Mouse (Mus musculus): ENCODE data around the gene Foxl2. TPM values are rescaled to one million over a fixed set of nuclear protein-coding genes. Genes with fewer than 3 reads are reported as not detected.
A peak's percentile ranks its signal among the peaks of the same experiment; 100 is the strongest.

The Foxl2 gene
- polyA plus RNA-seq, 1 experiment from 2014 or later: not detected

GRCm38 (mm10) chr9:98959851-98960250, 4.8 kb downstream of the Foxl2 start:
- 27% methylated on average over 3 of the region's 3 CpGs for WGBS (ENCODE audit: insufficient replicate concordance)
- no peak overlapping the region for H3K9ac ChIP-seq (ENCODE audit: low read depth, low read length)
- H3K27me3 ChIP-seq (ENCODE audit: control insufficient read depth, insufficient read depth, low read depth, low read length): peaks cover 98% of the 10 kb centered on the region
- no peaks in the 10 kb centered on the region for H3K36me3 ChIP-seq (ENCODE audit: control insufficient read depth, insufficient read depth)
- no peak overlapping the region for H3K4me2 ChIP-seq (ENCODE audit: low read depth, low read length)
- ATAC-seq (ENCODE audit: low read depth): no peak
- H3K4me1 ChIP-seq (ENCODE audit: control insufficient read depth, low read depth, low read length): peaks cover 6% of the 10 kb centered on the region
- H3K27ac ChIP-seq (ENCODE audit: low read length): no peak overlapping the region
- H3K4me3 ChIP-seq (ENCODE audit: low read depth, low read length): no peak overlapping the region
- H3K9me3 ChIP-seq (replicated peaks; ENCODE audit: control insufficient read depth, low read length): no peaks in the 10 kb centered on the region

GRCm38 (mm10) chr9:98960348-98960747, 5.3 kb downstream of the Foxl2 start:
- Histone ChIP-seq H3K4me2 (ENCODE audit: low read depth, low read length) (no peak overlapping the region), H3K4me3 (ENCODE audit: low read depth, low read length) (no peak overlapping the region), H3K9ac (ENCODE audit: low read depth, low read length) (no peak overlapping the region), H3K27ac (ENCODE audit: low read length) (no peak overlapping the region), H3K36me3 (ENCODE audit: control insufficient read depth, insufficient read depth) (no peaks in the 10 kb centered on the region), H3K9me3 (replicated peaks; ENCODE audit: control insufficient read depth, low read length) (no peaks in the 10 kb centered on the region), H3K4me1 (ENCODE audit: control insufficient read depth, low read depth, low read length) (peaks cover 3% of the 10 kb centered on the region), H3K27me3 (ENCODE audit: control insufficient read depth, insufficient read depth, low read depth, low read length) (peaks cover 98% of the 10 kb centered on the region)
- ATAC-seq (ENCODE audit: low read depth): no peak
- 19% methylated on average over 5 of the region's 5 CpGs for WGBS (ENCODE audit: insufficient replicate concordance)

GRCm38 (mm10) chr9:98961591-98962477, 6.7 kb downstream of the Foxl2 start:
- Histone ChIP-seq H3K9ac (ENCODE audit: low read depth, low read length) (no peak overlapping the region), H3K4me1 (ENCODE audit: control insufficient read depth, low read depth, low read length) (no peaks in the 10 kb centered on the region), H3K4me3 (ENCODE audit: low read depth, low read length) (no peak overlapping the region), H3K27me3 (ENCODE audit: control insufficient read depth, insufficient read depth, low read depth, low read length) (peaks cover 90% of the 10 kb centered on the region), H3K9me3 (replicated peaks; ENCODE audit: control insufficient read depth, low read length) (no peaks in the 10 kb centered on the region), H3K36me3 (ENCODE audit: control insufficient read depth, insufficient read depth) (no peaks in the 10 kb centered on the region), H3K4me2 (ENCODE audit: low read depth, low read length) (no peak overlapping the region), H3K27ac (ENCODE audit: low read length) (no peak overlapping the region)
- 8% methylated on average over 22 of the region's 22 CpGs for WGBS (ENCODE audit: insufficient replicate concordance)
- no peak for ATAC-seq (ENCODE audit: low read depth)

- 2% methylated on average over 20 of the region's 20 CpGs for WGBS (ENCODE audit: insufficient replicate concordance)
Observed at GRCm38 (mm10) chr9:98962478-98963142, 7.5 kb downstream of the Foxl2 start.

GRCm38 (mm10) chr9:98963661-98964060, 8.6 kb downstream of the Foxl2 start:
- H3K9ac ChIP-seq (ENCODE audit: low read depth, low read length): no peak overlapping the region
- no peak overlapping the region for H3K4me3 ChIP-seq (ENCODE audit: low read depth, low read length)
- no peak overlapping the region for H3K4me2 ChIP-seq (ENCODE audit: low read depth, low read length)
- no peaks in the 10 kb centered on the region for H3K4me1 ChIP-seq (ENCODE audit: control insufficient read depth, low read depth, low read length)
- no peak for ATAC-seq (ENCODE audit: low read depth)
- no peak overlapping the region for H3K27ac ChIP-seq (ENCODE audit: low read length)
- no peaks in the 10 kb centered on the region for H3K36me3 ChIP-seq (ENCODE audit: control insufficient read depth, insufficient read depth)
- H3K9me3 ChIP-seq (replicated peaks; ENCODE audit: control insufficient read depth, low read length): no peaks in the 10 kb centered on the region
- H3K27me3 ChIP-seq (ENCODE audit: control insufficient read depth, insufficient read depth, low read depth, low read length): peaks cover 79% of the 10 kb centered on the region
- 5% methylated on average over 18 of the region's 18 CpGs for WGBS (ENCODE audit: insufficient replicate concordance)

More at GRCm38 (mm10) chr9:98962478-98963142, 7.5 kb downstream of the Foxl2 start:
- Histone ChIP-seq H3K27ac (ENCODE audit: low read length) (no peak overlapping the region), H3K27me3 (ENCODE audit: control insufficient read depth, insufficient read depth, low read depth, low read length) (peaks cover 89% of the 10 kb centered on the region), H3K36me3 (ENCODE audit: control insufficient read depth, insufficient read depth) (no peaks in the 10 kb centered on the region), H3K4me2 (ENCODE audit: low read depth, low read length) (no peak overlapping the region), H3K4me3 (ENCODE audit: low read depth, low read length) (no peak overlapping the region), H3K9me3 (replicated peaks; ENCODE audit: control insufficient read depth, low read length) (no peaks in the 10 kb centered on the region), H3K4me1 (ENCODE audit: control insufficient read depth, low read depth, low read length) (no peaks in the 10 kb centered on the region), H3K9ac (ENCODE audit: low read depth, low read length) (no peak overlapping the region)
- no peak for ATAC-seq (ENCODE audit: low read depth)

GRCm38 (mm10) chr9:98965084-98965483, 10.0 kb downstream of the Foxl2 start:
- no peak overlapping the region for H3K4me2 ChIP-seq (ENCODE audit: low read depth, low read length)
- no peak overlapping the region for H3K9ac ChIP-seq (ENCODE audit: low read depth, low read length)
- H3K36me3 ChIP-seq (ENCODE audit: control insufficient read depth, insufficient read depth): no peaks in the 10 kb centered on the region
- no peak overlapping the region for H3K4me3 ChIP-seq (ENCODE audit: low read depth, low read length)
- H3K4me1 ChIP-seq (ENCODE audit: control insufficient read depth, low read depth, low read length): no peaks in the 10 kb centered on the region
- no peak for ATAC-seq (ENCODE audit: low read depth)
- no peaks in the 10 kb centered on the region for H3K9me3 ChIP-seq (replicated peaks; ENCODE audit: control insufficient read depth, low read length)
- H3K27me3 ChIP-seq (ENCODE audit: control insufficient read depth, insufficient read depth, low read depth, low read length): peaks cover 70% of the 10 kb centered on the region
- no peak overlapping the region for H3K27ac ChIP-seq (ENCODE audit: low read length)
- 4% methylated on average over 18 of the region's 18 CpGs for WGBS (ENCODE audit: insufficient replicate concordance)

- H3K9me3 ChIP-seq (replicated peaks; ENCODE audit: control insufficient read depth, low read length): no peaks in the 10 kb centered on the region
- ATAC-seq (ENCODE audit: low read depth): no peak
- no peak overlapping the region for H3K9ac ChIP-seq (ENCODE audit: low read depth, low read length)
- peak overlapping the region; percentile 46 for H3K4me2 ChIP-seq (ENCODE audit: low read depth, low read length)
- H3K27me3 ChIP-seq (ENCODE audit: control insufficient read depth, insufficient read depth, low read depth, low read length): peaks cover 66% of the 10 kb centered on the region
- H3K36me3 ChIP-seq (ENCODE audit: control insufficient read depth, insufficient read depth): no peaks in the 10 kb centered on the region
- WGBS (ENCODE audit: insufficient replicate concordance): under 1% methylated on average over 40 of the region's 40 CpGs
- H3K27ac ChIP-seq (ENCODE audit: low read length): no peak overlapping the region
- no peaks in the 10 kb centered on the region for H3K4me1 ChIP-seq (ENCODE audit: control insufficient read depth, low read depth, low read length)
- peak overlapping the region; percentile 40 for H3K4me3 ChIP-seq (ENCODE audit: low read depth, low read length)
Observed at GRCm38 (mm10) chr9:98973101-98973521, 18.0 kb downstream of the Foxl2 start.

- Histone ChIP-seq H3K27me3 (ENCODE audit: control insufficient read depth, insufficient read depth, low read depth, low read length) (peaks cover 67% of the 10 kb centered on the region), H3K4me1 (ENCODE audit: control insufficient read depth, low read depth, low read length) (no peaks in the 10 kb centered on the region), H3K4me3 (ENCODE audit: low read depth, low read length) (no peak overlapping the region), H3K4me2 (ENCODE audit: low read depth, low read length) (0 out of 2 replicates have a peak overlapping the region, but pooled peaks have one; percentile 46), H3K9ac (ENCODE audit: low read depth, low read length) (no peak overlapping the region), H3K36me3 (ENCODE audit: control insufficient read depth, insufficient read depth) (no peaks in the 10 kb centered on the region), H3K9me3 (replicated peaks; ENCODE audit: control insufficient read depth, low read length) (no peaks in the 10 kb centered on the region), H3K27ac (ENCODE audit: low read length) (no peak overlapping the region)
- 3% methylated on average over 7 of the region's 7 CpGs for WGBS (ENCODE audit: insufficient replicate concordance)
- no peak for ATAC-seq (ENCODE audit: low read depth)
Observed at GRCm38 (mm10) chr9:98973561-98973960, 18.5 kb downstream of the Foxl2 start.

GRCm38 (mm10) chr9:98974898-98975297, 19.8 kb downstream of the Foxl2 start:
- whole genome bisulfite sequencing (ENCODE audit: insufficient replicate concordance): 23% methylated on average over 2 of the region's 2 CpGs
- H3K9ac ChIP-seq (ENCODE audit: low read depth, low read length): no peak overlapping the region
- no peak overlapping the region for H3K4me3 ChIP-seq (ENCODE audit: low read depth, low read length)
- no peaks in the 10 kb centered on the region for H3K36me3 ChIP-seq (ENCODE audit: control insufficient read depth, insufficient read depth)
- peaks cover 1% of the 10 kb centered on the region for H3K4me1 ChIP-seq (ENCODE audit: control insufficient read depth, low read depth, low read length)
- no peak for ATAC-seq (ENCODE audit: low read depth)
- H3K4me2 ChIP-seq (ENCODE audit: low read depth, low read length): no peak overlapping the region
- H3K27me3 ChIP-seq (ENCODE audit: control insufficient read depth, insufficient read depth, low read depth, low read length): peaks cover 71% of the 10 kb centered on the region
- no peak overlapping the region for H3K27ac ChIP-seq (ENCODE audit: low read length)
- no peaks in the 10 kb centered on the region for H3K9me3 ChIP-seq (replicated peaks; ENCODE audit: control insufficient read depth, low read length)

Measured in liver, embryonic 16.5 days (tissue).